Mouse (Mus musculus) erythroblast, embryonic 14.5 days (primary cell): ENCODE measurements around the gene Usp36. TPM values are rescaled to one million over a fixed set of nuclear protein-coding genes. Genes with fewer than 3 reads are reported as not detected.

Source experiments
- H3K27me3 ChIP-seq: 2 replicates; pipeline ENCODE4 v1.6.1; 2012; ENCODE audit warnings: inconsistent platforms; ENCODE audit not compliant: control insufficient read depth
- H3K36me3 ChIP-seq: 2 replicates; pipeline ENCODE4 v1.6.1; 2012; ENCODE audit warnings: mild to moderate bottlenecking, inconsistent platforms; ENCODE audit not compliant: control insufficient read depth
- H3K4me1 ChIP-seq: 2 replicates; pipeline ENCODE4 v1.6.1; 2012; ENCODE audit warnings: inconsistent platforms; ENCODE audit not compliant: control insufficient read depth
- H3K4me3 ChIP-seq: replicated peaks from 2 replicates; pipeline ENCODE3; 2012; ENCODE audit warnings: moderate library complexity, mild to moderate bottlenecking, inconsistent platforms
- H3K9me3 ChIP-seq: 2 replicates; pipeline ENCODE4 v1.6.1; 2012; ENCODE audit warnings: low read length, inconsistent platforms, mixed read lengths; ENCODE audit not compliant: control insufficient read depth
- GATA1 ChIP-seq: IDR thresholded peaks from 2 replicates; pipeline ENCODE4 v1.6.1; 2012; ENCODE audit warnings: low read length, inconsistent platforms, mixed read lengths
- TAL1 ChIP-seq: IDR thresholded peaks from 3 replicates; pipeline ENCODE4 v1.6.1; 2012; ENCODE audit warnings: low read length, inconsistent platforms, mixed read lengths
- polyA plus RNA-seq: library from polyadenylated mRNA; stranded (reverse); fragments of >175 nt; gene quantifications from 2 replicates; pipeline ENCODE4 v1.2.3, GENCODE M21; 2012

The Usp36 gene
- polyA plus RNA-seq, 1 experiment = 0.37 TPM

- H3K9me3 ChIP-seq = no peaks in the 10 kb centered on the region
- TF ChIP-seq GATA1 (no peak), TAL1 (no peak)
- peaks cover 25% of the 10 kb centered on the region for H3K27me3 ChIP-seq
- peak overlapping the region; percentile 85 for H3K4me3 ChIP-seq
- H3K36me3 ChIP-seq = no peaks in the 10 kb centered on the region
- peaks cover 31% of the 10 kb centered on the region for H3K4me1 ChIP-seq
These were observed 42.5 kb downstream of the Usp36 start for GRCm38 (mm10) chr11:118247359-118248095.

GRCm38 (mm10) chr11:118246724-118247123, 43.3 kb downstream of the Usp36 start:
- TF ChIP-seq GATA1 (no peak), TAL1 (no peak)
- H3K4me3 ChIP-seq = no peak overlapping the region

GRCm38 (mm10) chr11:118245130-118245529, 44.9 kb downstream of the Usp36 start:
- H3K4me1 ChIP-seq = peaks cover 31% of the 10 kb centered on the region
- no peaks in the 10 kb centered on the region for H3K36me3 ChIP-seq
- peaks cover 20% of the 10 kb centered on the region for H3K27me3 ChIP-seq
- no peak for TF ChIP-seq TAL1
- no peak for TF ChIP-seq GATA1
- no peaks in the 10 kb centered on the region for H3K9me3 ChIP-seq
- H3K4me3 ChIP-seq = no peak overlapping the region

More at GRCm38 (mm10) chr11:118246724-118247123, 43.3 kb downstream of the Usp36 start:
- Histone ChIP-seq H3K27me3 (peaks cover 25% of the 10 kb centered on the region), H3K36me3 (no peaks in the 10 kb centered on the region), H3K4me1 (peaks cover 31% of the 10 kb centered on the region), H3K9me3 (no peaks in the 10 kb centered on the region)

GRCm38 (mm10) chr11:118243627-118244261, 46.3 kb downstream of the Usp36 start:
- H3K4me3 ChIP-seq = no peak overlapping the region
- TF ChIP-seq TAL1 (no peak), GATA1 (no peak)
- peaks cover 20% of the 10 kb centered on the region for H3K27me3 ChIP-seq
- peaks cover 22% of the 10 kb centered on the region for H3K4me1 ChIP-seq
- no peaks in the 10 kb centered on the region for H3K36me3 ChIP-seq
- H3K9me3 ChIP-seq = no peaks in the 10 kb centered on the region

GRCm38 (mm10) chr11:118242506-118242905, 47.5 kb downstream of the Usp36 start:
- Histone ChIP-seq H3K9me3 (no peaks in the 10 kb centered on the region), H3K4me1 (peaks cover 9% of the 10 kb centered on the region), H3K36me3 (no peaks in the 10 kb centered on the region), H3K27me3 (peaks cover 13% of the 10 kb centered on the region), H3K4me3 (no peak overlapping the region)
- TF ChIP-seq TAL1 (no peak), GATA1 (no peak)

- no peak overlapping the region for H3K4me3 ChIP-seq
- TF ChIP-seq GATA1 (no peak), TAL1 (no peak)
- no peaks in the 10 kb centered on the region for H3K36me3 ChIP-seq
These were observed 49.7 kb downstream of the Usp36 start for GRCm38 (mm10) chr11:118240388-118240787.

GRCm38 (mm10) chr11:118239281-118240198, 50.5 kb downstream of the Usp36 start:
- H3K27me3 ChIP-seq = no peaks in the 10 kb centered on the region

More at GRCm38 (mm10) chr11:118240388-118240787, 49.7 kb downstream of the Usp36 start:
- H3K4me1 ChIP-seq = no peaks in the 10 kb centered on the region
- H3K9me3 ChIP-seq = no peaks in the 10 kb centered on the region
- H3K27me3 ChIP-seq = no peaks in the 10 kb centered on the region

GRCm38 (mm10) chr11:118236520-118237190, 53.4 kb downstream of the Usp36 start:
- no peaks in the 10 kb centered on the region for H3K4me1 ChIP-seq
- H3K4me3 ChIP-seq = no peak overlapping the region
- H3K9me3 ChIP-seq = no peaks in the 10 kb centered on the region
- no peak for TF ChIP-seq GATA1
- no peak for TF ChIP-seq TAL1
- no peaks in the 10 kb centered on the region for H3K27me3 ChIP-seq
- H3K36me3 ChIP-seq = no peaks in the 10 kb centered on the region

More at GRCm38 (mm10) chr11:118239281-118240198, 50.5 kb downstream of the Usp36 start:
- Histone ChIP-seq H3K4me1 (no peaks in the 10 kb centered on the region), H3K4me3 (no peak overlapping the region), H3K36me3 (no peaks in the 10 kb centered on the region), H3K9me3 (no peaks in the 10 kb centered on the region)
- TF ChIP-seq TAL1 (no peak), GATA1 (no peak)
